Mouse (Mus musculus) CH12.LX (cell line): Measurements from ENCODE around the gene Mpp5. TPM values are rescaled to one million over a fixed set of nuclear protein-coding genes. Genes with fewer than 3 reads are reported as not detected.

Source experiments
- DNase-seq: peaks from one replicate; pipeline ENCODE4 v3.0.0-alpha.2; 2013; ENCODE audit errors: extremely low read depth
- H3K27ac ChIP-seq: 2 replicates; pipeline ENCODE4 v1.5.1; 2012; ENCODE audit warnings: low read depth, mild to moderate bottlenecking, control low read depth, moderate library complexity; ENCODE audit not compliant: insufficient read depth
- H3K27me3 ChIP-seq: replicated peaks from 2 replicates; pipeline ENCODE3; 2012; ENCODE audit warnings: inconsistent platforms
- H3K36me3 ChIP-seq, 2 experiments: replicated peaks in 1 of 2; 2 replicates each; pipeline versions ENCODE3 to v1.6.1; 2012; ENCODE audit warnings: inconsistent platforms in 1 of 2, low read length in 1 of 2, mild to moderate bottlenecking in 1 of 2, mixed read lengths in 1 of 2, moderate library complexity in 1 of 2; ENCODE audit not compliant: control insufficient read depth in 1 of 2, insufficient read depth in 1 of 2
- H3K4me1 ChIP-seq, 2 experiments: 2 replicates each; pipeline ENCODE4 v1.6.1; 2012; ENCODE audit warnings: inconsistent platforms in 1 of 2, moderate library complexity in 1 of 2; ENCODE audit not compliant: insufficient read depth in 2 of 2, control insufficient read depth in 1 of 2
- H3K4me2 ChIP-seq: 2 replicates; pipeline ENCODE4 v1.6.1; 2012; ENCODE audit warnings: low read depth, mild to moderate bottlenecking, control low read depth; ENCODE audit not compliant: poor library complexity, insufficient read depth, severe bottlenecking
- H3K4me3 ChIP-seq, 3 experiments: fragments of 150-350 bp in 1 of 3; sonication (generic) in 1 of 3; replicated peaks in 1 of 3; 2 replicates each; pipeline versions ENCODE3 to v1.5.1; 2011 to 2012; ENCODE audit warnings: low read depth in 2 of 3, low read length in 2 of 3, mild to moderate bottlenecking in 2 of 3, moderate library complexity in 2 of 3, control low read depth in 1 of 3, improper control_type of control experiment in 1 of 3, inconsistent platforms in 1 of 3, mixed read lengths in 1 of 3; ENCODE audit not compliant: poor library complexity in 1 of 3
- H3K79me2 ChIP-seq: replicated peaks from 2 replicates; pipeline ENCODE4 v1.6.1; 2012; ENCODE audit warnings: mild to moderate bottlenecking, moderate library complexity; ENCODE audit not compliant: control insufficient read depth, poor library complexity, insufficient read depth, severe bottlenecking; ENCODE audit errors: extremely low read depth
- H3K9ac ChIP-seq: 2 replicates; pipeline ENCODE4 v1.6.1; 2012; ENCODE audit warnings: low read depth, mild to moderate bottlenecking, control low read depth, moderate library complexity; ENCODE audit not compliant: insufficient read depth
- H3K9me3 ChIP-seq: replicated peaks from 2 replicates; pipeline ENCODE3; 2012; ENCODE audit warnings: low read length, inconsistent platforms, mixed read lengths
- BHLHE40 ChIP-seq: IDR thresholded peaks from 2 replicates; pipeline ENCODE4 v1.6.1; 2011; ENCODE audit warnings: mild to moderate bottlenecking, low read depth, low read length, improper control_type of control experiment
- CHD1 ChIP-seq: IDR thresholded peaks from 2 replicates; pipeline ENCODE4 v1.6.1; 2012; ENCODE audit warnings: low read depth, low read length, improper control_type of control experiment, inconsistent platforms
- CHD2 ChIP-seq: IDR thresholded peaks from 2 replicates; pipeline ENCODE4 v1.6.1; 2011; ENCODE audit warnings: low read length, improper control_type of control experiment
- ELF1 ChIP-seq: IDR thresholded peaks from 2 replicates; pipeline ENCODE4 v1.6.1; 2014; ENCODE audit warnings: low read depth, mild to moderate bottlenecking, inconsistent platforms, low read length, improper control_type of control experiment
- HCFC1 ChIP-seq: IDR thresholded peaks from 2 replicates; pipeline ENCODE4 v1.6.1; 2012; ENCODE audit warnings: low read depth, mild to moderate bottlenecking, inconsistent platforms, low read length, improper control_type of control experiment
- IRF4 ChIP-seq: IDR thresholded peaks from 2 replicates; pipeline ENCODE4 v1.6.1; 2014; ENCODE audit warnings: low read depth, mild to moderate bottlenecking, inconsistent platforms, low read length, improper control_type of control experiment
- JUN ChIP-seq: IDR thresholded peaks from 2 replicates; pipeline ENCODE4 v1.6.1; 2011; ENCODE audit warnings: low read depth, mild to moderate bottlenecking, low read length, improper control_type of control experiment, moderate library complexity; ENCODE audit not compliant: insufficient read depth
- KAT2A ChIP-seq: IDR thresholded peaks from 2 replicates; pipeline ENCODE4 v1.6.1; 2012; ENCODE audit warnings: low read length, improper control_type of control experiment, inconsistent platforms; ENCODE audit not compliant: insufficient replicate concordance
- MAFK ChIP-seq: IDR thresholded peaks from 2 replicates; pipeline ENCODE4 v1.6.1; 2011; ENCODE audit warnings: low read length, improper control_type of control experiment; ENCODE audit not compliant: insufficient replicate concordance
- MAX ChIP-seq: IDR thresholded peaks from 2 replicates; pipeline ENCODE4 v1.6.1; 2011; ENCODE audit warnings: low read length, improper control_type of control experiment
- MXI1 ChIP-seq: IDR thresholded peaks from 2 replicates; pipeline ENCODE4 v1.6.1; 2011; ENCODE audit warnings: mild to moderate bottlenecking, low read depth, low read length, improper control_type of control experiment
- NELFE ChIP-seq: IDR thresholded peaks from 2 replicates; pipeline ENCODE4 v1.6.1; 2011; ENCODE audit warnings: low read depth, low read length, improper control_type of control experiment
- RCOR1 ChIP-seq: conservative IDR thresholded peaks from 2 replicates; pipeline ENCODE4 v1.6.1; 2012; ENCODE audit warnings: low read depth, mild to moderate bottlenecking, inconsistent platforms, low read length, improper control_type of control experiment
- SMC3 ChIP-seq: IDR thresholded peaks from 2 replicates; pipeline ENCODE4 v1.6.1; 2011; ENCODE audit warnings: low read depth, low read length, improper control_type of control experiment
- TCF12 ChIP-seq: IDR thresholded peaks from 2 replicates; pipeline ENCODE4 v1.6.1; 2014; ENCODE audit warnings: low read depth, mild to moderate bottlenecking, inconsistent platforms, low read length, improper control_type of control experiment
- USF2 ChIP-seq: conservative IDR thresholded peaks from 2 replicates; pipeline ENCODE4 v1.6.1; 2011; ENCODE audit warnings: low read depth, low read length, improper control_type of control experiment
- ZC3H11A ChIP-seq: IDR thresholded peaks from 2 replicates; pipeline ENCODE4 v1.6.1; 2012; ENCODE audit warnings: low read depth, mild to moderate bottlenecking, inconsistent platforms, low read length, improper control_type of control experiment
- ZNF384 ChIP-seq: IDR thresholded peaks from 2 replicates; pipeline ENCODE4 v1.6.1; 2012; ENCODE audit warnings: low read depth, low read length, improper control_type of control experiment, inconsistent platforms
- dilution Hi-C: fragments of 300-500 bp; cut with MboI; formaldehyde crosslinking; loops from 2 replicates; pipeline ENCODE4 v1.14.3; 2020; ENCODE audit warnings: low sequenced_read_pairs; ENCODE audit not compliant: extremely low pct_unique_long_range_greater_than_20kb, extremely low pct_ligation_motif_present
- in situ Hi-C: fragments of 300-500 bp; cut with MboI; formaldehyde crosslinking; loops from 3 replicates; pipeline ENCODE4 v1.14.3; 2019; ENCODE audit warnings: low sequenced_read_pairs, low pct_ligation_motif_present, low pct_unique_long_range_greater_than_20kb, mixed read lengths
- polyA plus RNA-seq: library from polyadenylated mRNA; unstranded; fragments of >175 nt; gene quantifications from 2 replicates; pipeline ENCODE4 v1.2.1, GENCODE M21; 2012; ENCODE audit warnings: low read depth; ENCODE audit not compliant: insufficient read length
- total RNA-seq, 2 experiments: library from RNA; depleted of rRNA; stranded (reverse); fragments of 300-350 nt in 1 of 2; fragments of >200 nt in 1 of 2; gene quantifications; 2 replicates each; pipeline ENCODE4 v1.2.3; 2012 to 2014

The Mpp5 gene
- total and polyA plus RNA-seq, 3 experiments: 9.9 to 14.2 (median 13.6) TPM

- no peak overlapping the region for H3K9ac ChIP-seq
- H3K4me3 ChIP-seq: no peak overlapping the region
- H3K4me2 ChIP-seq: peak overlapping the region; percentile 79; the same call in 1 of the 2 replicates
Measured at GRCm38 (mm10) chr12:78747406-78747805, 1.3 kb upstream of the Mpp5 start.

GRCm38 (mm10) chr12:78748113-78748512 lies 594 bp upstream of the Mpp5 start:
- H3K4me3 ChIP-seq: peak overlapping the region; percentile 32 to 83 (median 61)
- DNase-seq: peak; percentile 5
- H3K36me3 ChIP-seq: peaks cover 0 to 4% of the 10 kb centered on the region in 2 experiments
- peak overlapping the region; percentile 79 for H3K4me2 ChIP-seq
- dilution Hi-C loops (no loop called here), in situ Hi-C loops (no loop called here)
- H3K27me3 ChIP-seq: peaks cover 10% of the 10 kb centered on the region
- peak overlapping the region; percentile 69 for H3K9ac ChIP-seq
- no peak for TF ChIP-seq TCF12
- TF ChIP-seq IRF4: no peak
- TF ChIP-seq RCOR1: no peak
- no peak for TF ChIP-seq BHLHE40
- TF ChIP-seq NELFE: no peak
- TF ChIP-seq ZNF384: no peak
- no peak for TF ChIP-seq CHD1
- TF ChIP-seq HCFC1: no peak
- TF ChIP-seq KAT2A: no peak
- no peak for TF ChIP-seq JUN
- peaks cover 0 to 10% of the 10 kb centered on the region in 2 experiments; a peak in 2 of 4 replicates for H3K4me1 ChIP-seq
- H3K79me2 ChIP-seq: no peaks in the 10 kb centered on the region
- H3K9me3 ChIP-seq: no peaks in the 10 kb centered on the region
- H3K27ac ChIP-seq: no peak overlapping the region

More at GRCm38 (mm10) chr12:78747406-78747805, 1.3 kb upstream of the Mpp5 start:
- H3K79me2 ChIP-seq: no peaks in the 10 kb centered on the region
- TF ChIP-seq ZC3H11A (no peak), BHLHE40 (no peak), SMC3 (no peak), CHD2 (no peak), MAX (no peak), KAT2A (no peak), ELF1 (no peak), USF2 (no peak), MAFK (no peak), MXI1 (no peak)
- TF ChIP-seq, all 38 proteins: peak for 0
- H3K27me3 ChIP-seq: peaks cover 10% of the 10 kb centered on the region
- dilution Hi-C loops (no loop called here), in situ Hi-C loops (no loop called here)
- H3K9me3 ChIP-seq: no peaks in the 10 kb centered on the region
- H3K36me3 ChIP-seq: peaks cover 0 to 2% of the 10 kb centered on the region in 2 experiments
- H3K27ac ChIP-seq: no peak overlapping the region
- no peak for DNase-seq
- peaks cover 0 to 10% of the 10 kb centered on the region in 2 experiments; a peak in 2 of 4 replicates for H3K4me1 ChIP-seq
